Mouse (Mus musculus): ENCODE data around the gene Dusp27. TPM values are rescaled to one million over a fixed set of nuclear protein-coding genes. Genes with fewer than 3 reads are reported as not detected.

The Dusp27 gene
- total RNA-seq, 1 experiment = 60.2 TPM

- no peak overlapping the region for H3K4me3 ChIP-seq (ENCODE audit: insufficient read depth in 1 of 2, low read depth in 1 of 2, low read length in 2 of 2, poor library complexity in 1 of 2, severe bottlenecking in 1 of 2)
- H3K9me3 ChIP-seq (ENCODE audit: control insufficient read depth, insufficient read depth, low read depth, low read length) = no peaks in the 10 kb centered on the region
- no peak for TF ChIP-seq HCFC1 (IDR thresholded peaks at IDR 0.05; ENCODE audit: borderline replicate concordance, insufficient read depth, low read length)
- no peak for TF ChIP-seq CHD2 (IDR thresholded peaks at IDR 0.05; ENCODE audit: low read depth, low read length)
- TF ChIP-seq MAFK (IDR thresholded peaks at IDR 0.05; ENCODE audit: insufficient read depth, low read depth, low read length) = no peak
- no peak for TF ChIP-seq ZC3H11A (IDR thresholded peaks at IDR 0.05; ENCODE audit: borderline replicate concordance, low read depth, low read length)
- no peak for TF ChIP-seq ZNF384 (IDR thresholded peaks at IDR 0.05; ENCODE audit: low read depth, low read length)
- no peak overlapping the region; the same call in 1 of the 2 replicates for H3K9ac ChIP-seq (ENCODE audit: insufficient read depth, low read depth, low read length, poor library complexity, severe bottlenecking)
- no peak overlapping the region; the same call in 1 of the 2 replicates for H3K27ac ChIP-seq (ENCODE audit: insufficient read depth, low read depth, low read length, poor library complexity, severe bottlenecking)
- H3K4me1 ChIP-seq (ENCODE audit: control insufficient read depth in 2 of 2, insufficient read depth in 2 of 2, low read length in 2 of 2, poor library complexity in 1 of 2) = peaks cover 8 to 37% of the 10 kb centered on the region in 2 experiments; a peak in 3 of 4 replicates
- DNase-seq (ENCODE audit: low read depth, low spot score) = no peak
- in situ Hi-C loops (cut with MboI; ENCODE audit: low sequenced_read_pairs in 2 of 2, unreplicated experiment in 2 of 2) = no loop called here
- H3K36me3 ChIP-seq (ENCODE audit: control insufficient read depth, insufficient read depth, low read length, poor library complexity, severe bottlenecking) = peaks cover 6% of the 10 kb centered on the region; the same call in 1 of the 2 replicates
These were observed 11.4 kb upstream of the Dusp27 start for GRCm38 (mm10) chr1:166139113-166139512.

GRCm38 (mm10) chr1:166138136-166138535 lies 10.4 kb upstream of the Dusp27 start:
- peak overlapping the region; percentile 53; the same call in 1 of the 2 replicates for H3K27ac ChIP-seq (ENCODE audit: insufficient read depth, low read depth, low read length, poor library complexity, severe bottlenecking)
- no peaks in the 10 kb centered on the region for H3K36me3 ChIP-seq (ENCODE audit: control insufficient read depth, insufficient read depth, low read length, poor library complexity, severe bottlenecking)
- H3K4me3 ChIP-seq (ENCODE audit: insufficient read depth in 1 of 2, low read depth in 1 of 2, low read length in 2 of 2, poor library complexity in 1 of 2, severe bottlenecking in 1 of 2) = peak overlapping the region; percentile 26 to 29; a peak in 2 of 4 replicates
- in situ Hi-C loops (cut with MboI; ENCODE audit: low sequenced_read_pairs in 2 of 2, unreplicated experiment in 2 of 2) = no loop called here
- peaks cover 8 to 35% of the 10 kb centered on the region in 2 experiments; a peak in 3 of 4 replicates for H3K4me1 ChIP-seq (ENCODE audit: control insufficient read depth in 2 of 2, insufficient read depth in 2 of 2, low read length in 2 of 2, poor library complexity in 1 of 2)
- no peak for DNase-seq (ENCODE audit: low read depth, low spot score)
- TF ChIP-seq MAFK (IDR thresholded peaks at IDR 0.05; ENCODE audit: insufficient read depth, low read depth, low read length) (no peak), ZNF384 (IDR thresholded peaks at IDR 0.05; ENCODE audit: low read depth, low read length) (no peak), ZC3H11A (IDR thresholded peaks at IDR 0.05; ENCODE audit: borderline replicate concordance, low read depth, low read length) (no peak), HCFC1 (IDR thresholded peaks at IDR 0.05; ENCODE audit: borderline replicate concordance, insufficient read depth, low read length) (no peak), CHD2 (IDR thresholded peaks at IDR 0.05; ENCODE audit: low read depth, low read length) (no peak)
- no peaks in the 10 kb centered on the region for H3K9me3 ChIP-seq (ENCODE audit: control insufficient read depth, insufficient read depth, low read depth, low read length)
- peak overlapping the region; percentile 34; the same call in 1 of the 2 replicates for H3K9ac ChIP-seq (ENCODE audit: insufficient read depth, low read depth, low read length, poor library complexity, severe bottlenecking)

GRCm38 (mm10) chr1:166137244-166137938 lies 9.7 kb upstream of the Dusp27 start:
- Histone ChIP-seq H3K27ac (ENCODE audit: insufficient read depth, low read depth, low read length, poor library complexity, severe bottlenecking) (peak overlapping the region; percentile 53; the same call in 1 of the 2 replicates), H3K9me3 (ENCODE audit: control insufficient read depth, insufficient read depth, low read depth, low read length) (no peaks in the 10 kb centered on the region), H3K4me1 (ENCODE audit: control insufficient read depth in 2 of 2, insufficient read depth in 2 of 2, low read length in 2 of 2, poor library complexity in 1 of 2) (peaks cover 8 to 34% of the 10 kb centered on the region in 2 experiments; a peak in 3 of 4 replicates), H3K4me3 (ENCODE audit: insufficient read depth in 1 of 2, low read depth in 1 of 2, low read length in 2 of 2, poor library complexity in 1 of 2, severe bottlenecking in 1 of 2) (peak overlapping the region in 1 of 2 experiments; percentile 29; a peak in 1 of 4 replicates), H3K9ac (ENCODE audit: insufficient read depth, low read depth, low read length, poor library complexity, severe bottlenecking) (peak overlapping the region; percentile 34; the same call in 1 of the 2 replicates), H3K36me3 (ENCODE audit: control insufficient read depth, insufficient read depth, low read length, poor library complexity, severe bottlenecking) (no peaks in the 10 kb centered on the region)
- DNase-seq (ENCODE audit: low read depth, low spot score) = no peak
- TF ChIP-seq HCFC1 (IDR thresholded peaks at IDR 0.05; ENCODE audit: borderline replicate concordance, insufficient read depth, low read length) (no peak), ZNF384 (IDR thresholded peaks at IDR 0.05; ENCODE audit: low read depth, low read length) (no peak), CHD2 (IDR thresholded peaks at IDR 0.05; ENCODE audit: low read depth, low read length) (no peak), MAFK (IDR thresholded peaks at IDR 0.05; ENCODE audit: insufficient read depth, low read depth, low read length) (no peak), ZC3H11A (IDR thresholded peaks at IDR 0.05; ENCODE audit: borderline replicate concordance, low read depth, low read length) (no peak)
- in situ Hi-C loops (cut with MboI; ENCODE audit: low sequenced_read_pairs in 2 of 2, unreplicated experiment in 2 of 2) = no loop called here

- no peak for DNase-seq (ENCODE audit: low read depth, low spot score)
- H3K27ac ChIP-seq (ENCODE audit: insufficient read depth, low read depth, low read length, poor library complexity, severe bottlenecking) = peak overlapping the region; percentile 86; the same call in 1 of the 2 replicates
- H3K36me3 ChIP-seq (ENCODE audit: control insufficient read depth, insufficient read depth, low read length, poor library complexity, severe bottlenecking) = no peaks in the 10 kb centered on the region
- H3K4me1 ChIP-seq (ENCODE audit: control insufficient read depth in 2 of 2, insufficient read depth in 2 of 2, low read length in 2 of 2, poor library complexity in 1 of 2) = peaks cover 5 to 39% of the 10 kb centered on the region in 2 experiments; a peak in 3 of 4 replicates
- H3K9ac ChIP-seq (ENCODE audit: insufficient read depth, low read depth, low read length, poor library complexity, severe bottlenecking) = peak overlapping the region; percentile 51; the same call in 1 of the 2 replicates
- in situ Hi-C loops (cut with MboI; ENCODE audit: low sequenced_read_pairs in 2 of 2, unreplicated experiment in 2 of 2) = no loop called here
- TF ChIP-seq MAFK (IDR thresholded peaks at IDR 0.05; ENCODE audit: insufficient read depth, low read depth, low read length) (no peak), HCFC1 (IDR thresholded peaks at IDR 0.05; ENCODE audit: borderline replicate concordance, insufficient read depth, low read length) (no peak), ZNF384 (IDR thresholded peaks at IDR 0.05; ENCODE audit: low read depth, low read length) (no peak), ZC3H11A (IDR thresholded peaks at IDR 0.05; ENCODE audit: borderline replicate concordance, low read depth, low read length) (no peak)
- H3K4me3 ChIP-seq (ENCODE audit: insufficient read depth in 1 of 2, low read depth in 1 of 2, low read length in 2 of 2, poor library complexity in 1 of 2, severe bottlenecking in 1 of 2) = peak overlapping the region in 1 of 2 experiments; percentile 20; a peak in 1 of 4 replicates
- H3K9me3 ChIP-seq (ENCODE audit: control insufficient read depth, insufficient read depth, low read depth, low read length) = no peaks in the 10 kb centered on the region
These were observed 7.5 kb upstream of the Dusp27 start for GRCm38 (mm10) chr1:166135091-166135740.
